Mouse (Mus musculus) right cerebral cortex, postnatal 10 days (tissue): ENCODE measurements around the gene Gm49342.

Experiments
- DNase-seq, 2 experiments: peaks; one replicate each; pipeline ENCODE4 v3.0.0; 2021; ENCODE audit warnings: low spot score in 2 of 2

The Gm49342 gene

GRCm38 (mm10) chr14:50981207-50981606 is 36.9 kb downstream of the Gm49342 start:
- DNase-seq: no peak

GRCm38 (mm10) chr14:50981837-50982236 is 37.5 kb downstream of the Gm49342 start:
- DNase-seq: no peak

GRCm38 (mm10) chr14:50987668-50988067 is 43.4 kb downstream of the Gm49342 start:
- no peak for DNase-seq

GRCm38 (mm10) chr14:50991037-50991436 is 46.7 kb downstream of the Gm49342 start:
- DNase-seq: no peak

- DNase-seq: no peak
Measured at GRCm38 (mm10) chr14:50997088-50997487, 52.8 kb downstream of the Gm49342 start.

GRCm38 (mm10) chr14:50997999-50998666 is 53.8 kb downstream of the Gm49342 start:
- DNase-seq: no peak

GRCm38 (mm10) chr14:51007152-51007801 is 63.0 kb downstream of the Gm49342 start, which contains the start of gene Rnase10:
Rnase10 (plus strand) TSS chr14:51007751.
- DNase-seq: no peak

- DNase-seq: peak; percentile 82 to 88
Measured at GRCm38 (mm10) chr14:51007914-51008713, 63.8 kb downstream of the Gm49342 start.

GRCm38 (mm10) chr14:51008781-51009180 is 64.5 kb downstream of the Gm49342 start:
- DNase-seq: no peak

GRCm38 (mm10) chr14:51009572-51009971 is 65.3 kb downstream of the Gm49342 start:
- DNase-seq: no peak
